ENCODE assay signal across 21 mouse cellular contexts in the genomic region with DNA sequence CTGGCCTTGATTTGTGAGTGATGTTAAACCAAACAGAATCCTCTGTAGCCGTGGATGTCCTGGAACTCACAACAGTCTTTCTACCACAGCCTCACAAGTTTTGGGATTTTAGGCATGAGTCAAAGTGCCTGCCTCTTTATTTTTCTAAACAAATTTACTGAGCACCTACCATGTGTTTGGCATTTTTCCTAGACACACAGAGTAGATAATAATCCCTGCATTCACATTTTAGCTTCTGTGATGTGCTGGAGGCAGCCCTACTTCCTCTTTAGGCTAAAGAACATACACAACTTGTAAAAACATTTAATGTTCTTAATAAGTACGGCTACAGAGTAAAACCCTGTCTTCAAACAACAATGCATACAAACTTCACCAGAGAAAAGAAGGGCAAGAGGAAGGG. TPM values are rescaled to one million over a fixed set of nuclear protein-coding genes. Genes with fewer than 3 reads are reported as not detected.
DNase-seq lines count a peak whose midpoint lies in the region; TF ChIP-seq lines count a peak whose summit lies in the region.
"Had no signal": no experiment of that assay in that cellular context is flagged by ENCODE, and none has a peak within 500 bp of the region (broad histone marks: within the 10 kb centered on the region; RNA-seq: fewer than 3 reads in every experiment).

No protein-coding gene starts in this region.

- WGBS in lung, adult 2 months: 57% methylated on average over 2 of the region's 2 CpGs

- peaks cover 2% of the 10 kb centered on the region in 2 experiments; a peak in 1 of 4 replicates for H3K4me1 ChIP-seq in MEL (ENCODE audit: control insufficient read depth in 1 of 2, insufficient read depth in 2 of 2, low read length in 2 of 2)
- H3K4me1 ChIP-seq in lung, adult 2 months (ENCODE audit: control insufficient read depth, insufficient read depth, low read length): no peaks in the 10 kb centered on the region

- peaks cover 0 to 3% of the 10 kb centered on the region in 2 experiments; a peak in 1 of 4 replicates for H3K27me3 ChIP-seq in MEL (ENCODE audit: control insufficient read depth in 1 of 2, insufficient read depth in 2 of 2, low read length in 2 of 2)
- H3K27me3 ChIP-seq: CH12.LX had no signal

- H3K9me3 ChIP-seq in MEL (replicated peaks; ENCODE audit: insufficient read depth, low read length): no peaks in the 10 kb centered on the region
- H3K9me3 ChIP-seq: G1E had no signal

- no peak overlapping the region for H3K9ac ChIP-seq in MEL (ENCODE audit: control insufficient read depth, low read depth, low read length, poor library complexity, severe bottlenecking)

- no peak overlapping the region for H3K27ac ChIP-seq in MEL (ENCODE audit: control insufficient read depth, low read depth, low read length)

- no peak overlapping the region for H3K4me3 ChIP-seq in MEL (ENCODE audit: control insufficient read depth in 1 of 2, insufficient read depth in 1 of 2, low read depth in 2 of 2, low read length in 2 of 2)
- no peak overlapping the region for H3K4me3 ChIP-seq in lung, adult 2 months (replicated peaks; ENCODE audit: extremely low read depth, low read depth, low read length)

- DNase-seq in MEL (ENCODE audit: low read depth, low spot score) (peak; percentile 78), MEL-GATA-1-ER (ENCODE audit: extremely low read depth, low read depth) (peak; percentile 52)
- no peak for DNase-seq in B cell, adult 2 months
- DNase-seq in lung, adult 2 months: no peak
- DNase-seq: adrenal gland, adult 2 months; adrenal gland, adult 8-10 months; adrenal gland, postnatal 10 days; adrenal gland, postnatal 14 days; adrenal gland, postnatal 25 days; adrenal gland, postnatal 36 days; cerebellum, adult 11 months; cerebellum, adult 11-12 months; cerebellum, adult 18-20 months; cerebellum, adult 2 months; cerebellum, adult 8-10 months; cerebellum, adult 9-10 months had no signal

- TF ChIP-seq EP300 in MEL (IDR thresholded peaks at IDR 0.05; ENCODE audit: low read depth in 1 of 2, low read length in 2 of 2): peak; percentile 22 to 79; a peak in 3 of 4 replicates

- no peak for TF ChIP-seq POLR2A in MEL (IDR thresholded peaks at IDR 0.05; ENCODE audit: control insufficient read depth in 1 of 2, insufficient read depth in 1 of 2, low read depth in 1 of 2, low read length in 2 of 2, poor library complexity in 1 of 2)
- no peak for TF ChIP-seq POLR2A in lung, adult 2 months (IDR thresholded peaks at IDR 0.05; ENCODE audit: borderline replicate concordance, extremely low read depth, low read depth, low read length)

- peaks cover 0 to 8% of the 10 kb centered on the region in 2 experiments; a peak in 2 of 4 replicates for H3K36me3 ChIP-seq in MEL (ENCODE audit: control insufficient read depth in 1 of 2, insufficient read depth in 2 of 2, low read length in 2 of 2)
- H3K36me3 ChIP-seq: G1E had no signal

- no peak; the same call in 1 of the 2 replicates for TF ChIP-seq RAD21 in MEL (IDR thresholded peaks at IDR 0.05; ENCODE audit: low read depth, low read length)

- no peaks in the 10 kb centered on the region for H3K79me2 ChIP-seq in MEL (ENCODE audit: control insufficient read depth, insufficient read depth, low read length, poor library complexity)

- TF ChIP-seq CTCF in MEL (IDR thresholded peaks at IDR 0.05 in 2 of 3, conservative IDR thresholded peaks at IDR 0.05 in 1 of 3; ENCODE audit: control insufficient read depth in 1 of 3, insufficient read depth in 1 of 3, low read depth in 2 of 3, low read length in 3 of 3, poor library complexity in 1 of 3, severe bottlenecking in 1 of 3): no peak
- TF ChIP-seq CTCF in lung, adult 2 months (IDR thresholded peaks at IDR 0.05; ENCODE audit: insufficient read depth, low read length): no peak

TF ChIP-seq in MEL, 35 proteins besides CTCF, POLR2A, EP300 and RAD21:
- TF ChIP-seq GATA1 (IDR thresholded peaks at IDR 0.05; ENCODE audit: low read depth, low read length) (peak; percentile 65), MYC (IDR thresholded peaks at IDR 0.05; ENCODE audit: low read depth, low read length) (0 out of 2 replicates have a peak, but pooled peaks have one; percentile 35), GABPA (IDR thresholded peaks at IDR 0.05; ENCODE audit: low read depth, low read length) (no peak), SIN3A (IDR thresholded peaks at IDR 0.05; ENCODE audit: low read length) (peak; percentile 79), RCOR1 (IDR thresholded peaks at IDR 0.05; ENCODE audit: low read depth, low read length) (peak; percentile 58), ZC3H11A (IDR thresholded peaks at IDR 0.05; ENCODE audit: low read depth, low read length) (no peak), MAX (IDR thresholded peaks at IDR 0.05; ENCODE audit: low read length) (peak; percentile 51; the same call in 1 of the 2 replicates), JUND (IDR thresholded peaks at IDR 0.05; ENCODE audit: low read depth, low read length) (no peak), MXI1 (IDR thresholded peaks at IDR 0.05; ENCODE audit: low read depth, low read length) (peak; percentile 62), ETS1 (IDR thresholded peaks at IDR 0.05; ENCODE audit: low read depth, low read length) (peak; percentile 76)

RNA-seq across cellular contexts. Expression of a gene that starts 31.9 kb away (rescaled TPM):
- total RNA-seq in MEL (2012; rRNA removed): not detected in 2 replicates
- polyA plus RNA-seq in MEL (2012; ENCODE audit: insufficient read depth in 1 of 2, insufficient read length in 2 of 2, low read depth in 1 of 2, low replicate concordance in 2 of 2, missing spikeins in 1 of 2): not detected
- polyA plus RNA-seq in lung, adult 2 months (2012; rRNA removed): 1.9 and 3.3 TPM in 2 replicates
- total RNA-seq: ES-E14 had no signal
- polyA plus RNA-seq: activated CD4-positive, CD25-positive, alpha-beta regulatory T cell, adult 4 months; CD4-positive, CD25-positive, alpha-beta regulatory T cell, adult 4 months; G1E had no signal

Comparison
In these comparisons a context has a peak if more than half of its experiments do, and no peak if none do; other contexts are left out.
1. DNase-seq: peak in MEL (single experiment) and MEL-GATA-1-ER (single experiment); none in B cell, adult 2 months (0 of 2) and lung, adult 2 months (single experiment).